Mouse (Mus musculus): ENCODE data around the gene Nptn. TPM values are rescaled to one million over a fixed set of nuclear protein-coding genes. Genes with fewer than 3 reads are reported as not detected.
"Not testable (repeated sequence)": the region's sequence is repeated elsewhere in the genome, so short reads cannot be mapped to it uniquely, and the experiment has no call there.

Gene Nptn
- total RNA-seq, 2 experiments from 2014 or later = 99.8 to 115 TPM

DNA sequence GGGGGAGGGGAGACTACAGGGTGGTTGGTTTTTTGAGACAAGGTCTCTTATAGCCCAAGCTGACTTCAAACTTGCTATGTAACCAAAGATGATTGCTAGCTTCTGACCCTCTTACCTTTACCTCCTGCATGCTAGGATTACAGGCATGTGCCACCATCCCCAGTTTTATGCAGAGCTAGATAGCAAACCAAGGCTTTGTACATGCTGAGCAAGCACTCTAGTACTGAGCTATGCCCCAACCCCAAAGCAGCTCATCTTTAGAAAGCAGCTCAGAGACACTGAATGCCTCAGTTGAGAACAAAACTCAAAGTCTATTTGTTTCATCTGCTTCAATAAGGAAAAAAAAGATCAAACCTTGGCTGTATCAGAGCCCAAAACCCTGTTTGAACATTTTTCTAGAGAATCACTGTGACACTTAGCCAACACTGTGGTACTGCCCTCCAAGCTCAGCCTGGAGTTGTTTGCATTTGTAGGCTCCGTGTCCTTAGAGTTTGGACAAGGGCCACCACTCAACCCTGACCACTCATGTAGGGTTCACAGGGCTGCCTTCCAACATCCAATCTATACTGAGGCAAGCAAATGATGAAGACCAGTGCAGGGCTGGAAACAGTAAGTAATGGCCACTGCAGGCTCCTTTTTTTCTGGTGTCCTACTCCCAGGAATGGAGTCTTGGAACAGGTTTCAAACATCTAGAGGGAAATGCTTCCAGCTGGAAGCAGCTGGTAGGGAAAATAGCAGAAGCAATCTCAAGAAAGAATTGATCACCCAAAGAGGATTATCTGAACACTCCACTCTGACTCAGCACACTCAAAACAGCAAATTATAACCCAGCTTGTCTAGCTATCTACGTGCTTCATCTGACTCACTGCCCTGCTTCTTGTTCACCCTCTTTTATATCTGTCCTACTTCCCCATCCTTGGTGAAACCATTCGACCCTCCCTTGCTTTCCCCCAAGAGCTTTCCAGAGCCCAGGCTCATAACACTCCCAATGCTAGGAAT lies 24.3 kb upstream of the Nptn start:
- ATAC-seq (replicated peaks; ENCODE audit: poor library complexity, severe bottlenecking) = no peak

DNA sequence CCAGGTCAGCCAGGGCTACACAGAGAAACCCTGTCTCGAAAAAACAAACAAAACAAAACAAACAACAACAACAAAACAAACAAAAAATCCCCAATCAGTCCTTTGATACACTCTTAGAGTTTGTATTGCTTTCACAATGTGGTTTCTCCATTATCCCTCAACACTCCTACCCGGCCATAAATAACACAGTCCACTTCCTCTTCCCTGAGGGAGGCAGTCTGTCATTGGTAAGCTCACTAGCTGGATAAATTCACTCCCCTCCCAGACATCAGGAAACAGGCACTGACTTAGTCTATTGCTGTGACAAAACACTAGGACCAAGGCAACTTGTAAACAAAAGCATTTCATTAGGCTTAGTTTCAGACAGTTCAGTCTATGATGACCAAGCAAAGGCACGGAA lies 21.8 kb upstream of the Nptn start:
- peak; percentile 94 for ATAC-seq (replicated peaks; ENCODE audit: poor library complexity, severe bottlenecking)

DNA sequence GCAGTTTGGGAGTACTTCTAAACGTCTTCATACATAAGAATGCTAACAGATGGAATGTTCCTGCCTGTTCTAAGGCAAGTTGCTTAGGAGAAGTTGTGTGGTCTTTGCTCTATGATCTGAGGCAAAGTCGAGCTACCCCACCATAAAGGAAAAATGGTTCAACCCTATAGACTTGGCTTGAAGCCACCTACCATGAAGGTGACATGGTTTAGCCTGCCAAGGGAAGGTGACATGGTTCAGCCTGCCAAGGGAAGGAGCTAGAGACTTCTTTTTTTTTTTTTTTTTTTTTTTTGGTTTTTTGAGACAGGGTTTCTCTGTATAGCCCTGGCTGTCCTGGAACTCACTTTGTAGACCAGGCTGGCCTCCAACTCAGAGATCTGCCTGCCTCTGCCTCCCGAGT lies 16.1 kb upstream of the Nptn start:
- ATAC-seq (replicated peaks; ENCODE audit: poor library complexity, severe bottlenecking) = not testable (repeated sequence)

DNA sequence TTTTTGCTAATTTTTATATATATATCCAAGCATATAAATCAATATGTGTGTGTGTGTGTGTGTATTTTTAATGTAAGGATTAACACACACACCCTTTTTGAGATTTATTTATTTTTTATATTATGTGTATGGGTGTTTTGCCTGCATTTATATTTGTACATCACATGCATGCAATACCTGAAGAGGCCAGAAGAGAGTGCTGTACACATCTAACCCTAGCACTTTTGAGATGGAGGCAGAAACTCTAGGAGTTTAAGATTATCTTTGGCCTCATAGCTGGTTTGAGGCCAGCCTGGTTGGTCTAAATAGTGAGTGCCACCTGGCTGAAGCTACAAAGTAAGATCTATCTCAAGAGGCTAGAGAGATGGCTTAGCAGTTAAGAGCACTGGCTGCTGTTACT lies 14.4 kb upstream of the Nptn start:
- 0 out of 2 replicates have a peak, but pooled peaks have one; percentile 48 for ATAC-seq (replicated peaks; ENCODE audit: poor library complexity, severe bottlenecking)

DNA sequence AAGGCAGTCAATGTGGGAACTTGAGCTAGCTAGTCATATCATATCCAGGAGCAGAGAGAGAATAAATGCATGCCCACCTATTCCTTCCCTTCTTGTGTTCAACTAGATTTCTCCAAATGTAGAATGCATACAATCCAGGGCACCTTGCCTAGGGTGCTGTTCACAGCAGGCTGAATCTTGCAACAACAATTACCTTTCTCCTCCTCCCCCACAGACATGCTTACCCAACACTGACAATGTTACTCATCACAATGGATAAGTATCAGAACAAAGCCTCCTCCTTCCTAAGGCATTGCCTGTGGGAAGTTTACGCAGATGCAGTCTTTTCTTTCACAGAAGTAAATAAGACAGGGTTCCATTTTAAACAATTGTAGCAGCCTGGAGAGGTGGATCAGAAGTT lies 11.0 kb upstream of the Nptn start:
- no peak for ATAC-seq (replicated peaks; ENCODE audit: poor library complexity, severe bottlenecking)

DNA sequence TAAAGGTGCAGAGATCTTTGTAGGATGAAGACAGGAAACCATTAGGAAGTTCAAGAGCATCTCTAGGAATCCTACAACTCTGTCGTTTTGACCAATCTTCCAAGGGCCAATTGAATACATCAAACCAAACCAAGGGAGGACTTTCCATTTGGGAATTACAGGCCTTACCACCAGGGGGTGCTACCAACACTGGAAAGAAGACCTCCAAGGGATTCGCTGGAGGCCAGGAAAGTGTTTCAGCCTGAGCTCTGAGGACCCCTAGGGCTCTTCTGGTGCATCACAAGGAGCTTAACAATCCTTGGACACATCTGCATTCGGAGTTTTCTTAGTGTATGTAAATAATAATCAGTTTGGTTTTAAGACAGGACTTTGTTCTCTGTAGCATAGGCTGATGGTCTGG lies 3.4 kb upstream of the Nptn start:
- peak; percentile 36 for ATAC-seq (replicated peaks; ENCODE audit: poor library complexity, severe bottlenecking)

DNA sequence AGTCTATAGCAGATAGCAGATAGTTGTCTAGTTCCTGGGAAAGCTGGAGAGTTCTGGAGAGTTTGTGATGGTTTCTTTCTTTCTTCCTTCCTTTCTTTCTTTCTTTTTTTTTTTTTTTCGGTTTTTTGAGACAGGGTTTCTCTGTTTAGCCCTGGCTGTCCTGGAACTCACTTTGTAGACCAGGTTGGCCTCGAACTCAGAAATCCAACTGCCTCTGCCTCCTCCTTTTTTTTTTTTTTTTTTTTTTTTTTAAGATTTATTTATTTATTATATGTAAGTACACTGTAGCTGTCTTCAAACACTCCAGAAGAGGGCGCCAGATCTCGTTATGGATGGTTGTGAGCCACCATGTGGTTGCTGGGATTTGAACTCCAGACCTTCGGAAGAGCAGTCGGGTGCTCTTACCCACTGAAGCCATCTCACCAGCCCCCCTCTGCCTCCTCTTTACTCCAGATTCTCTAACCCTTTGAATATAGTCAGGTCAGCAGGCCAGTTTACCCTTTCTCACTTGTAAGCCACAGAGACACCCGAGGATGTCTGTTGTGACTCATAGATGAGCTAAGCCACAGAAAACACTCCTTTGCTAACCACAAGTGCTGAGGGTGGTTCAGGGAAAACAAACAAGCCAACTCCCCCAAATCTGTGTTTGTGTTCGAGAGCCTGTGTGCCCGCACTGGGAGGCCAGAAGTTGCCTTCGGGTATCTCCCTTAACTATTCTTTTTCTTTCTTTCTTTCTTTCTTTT lies 1.4 kb upstream of the Nptn start:
- ATAC-seq (replicated peaks; ENCODE audit: poor library complexity, severe bottlenecking) = not testable (repeated sequence)

DNA sequence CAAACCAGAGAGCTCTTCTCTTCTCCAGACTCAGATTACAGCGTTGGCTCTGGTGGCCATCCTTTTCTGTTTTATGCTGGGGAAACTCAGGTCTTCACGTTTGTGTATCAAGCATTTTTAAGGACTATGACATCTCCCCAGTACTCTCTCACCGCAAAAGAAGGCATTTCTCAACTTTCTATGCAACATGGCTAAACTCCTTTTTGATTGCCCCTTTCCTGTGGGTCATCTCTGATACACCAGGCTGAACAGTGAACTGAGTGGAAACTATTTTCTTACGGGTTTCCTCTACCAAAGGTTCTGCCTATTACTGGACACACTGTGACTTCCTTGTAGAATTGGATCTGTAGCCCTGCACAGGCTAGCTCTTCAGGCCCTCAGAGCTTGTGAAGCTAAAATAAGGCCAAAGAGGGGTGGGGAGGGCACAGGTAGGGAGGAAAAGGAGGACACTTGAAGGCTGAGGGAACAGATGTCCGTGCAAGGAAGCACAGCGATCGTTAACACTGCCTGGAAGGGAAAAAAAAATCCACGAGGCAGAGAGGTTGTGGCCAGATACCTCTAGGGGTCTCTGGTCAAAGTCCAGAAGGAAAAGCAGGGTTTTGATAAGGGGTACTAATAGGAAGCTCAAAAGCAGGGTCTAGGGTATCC lies 633 bp upstream of the Nptn start:
- ATAC-seq (replicated peaks; ENCODE audit: poor library complexity, severe bottlenecking) = no peak

DNA sequence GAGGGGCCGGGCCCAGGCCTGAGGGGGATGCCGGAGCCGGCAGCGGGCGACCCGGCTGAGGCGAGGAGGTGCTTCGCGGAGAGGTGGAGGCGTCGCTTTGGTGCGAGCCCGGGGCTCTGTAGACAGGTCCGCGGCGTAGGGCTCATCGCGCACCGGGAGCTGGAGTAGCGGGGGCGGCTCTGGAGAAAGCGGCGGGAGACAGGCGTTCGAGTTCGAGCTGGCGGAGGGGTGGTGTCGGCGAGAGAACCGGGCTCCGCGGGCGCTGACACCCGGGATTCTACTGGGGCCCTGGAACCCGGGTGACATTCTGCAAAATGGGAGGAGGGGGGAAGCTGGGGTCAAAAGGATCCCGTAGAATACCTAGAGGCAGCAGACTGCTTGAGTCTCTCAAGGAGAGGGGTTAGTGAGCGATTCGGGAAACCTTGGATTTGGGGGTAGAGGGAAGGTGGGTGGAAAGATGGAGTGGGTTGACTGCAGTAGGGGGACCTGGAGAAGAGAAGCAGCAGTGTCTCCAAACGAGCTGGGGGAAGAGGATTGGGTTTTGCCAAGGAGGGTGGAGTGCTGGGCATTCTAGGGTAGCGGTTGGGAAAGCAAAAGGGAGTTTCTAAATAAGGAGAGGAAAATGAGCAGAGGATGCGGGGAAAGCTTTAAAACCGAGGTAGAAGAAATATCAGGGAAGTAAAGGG lies 684 bp downstream of the Nptn start:
- ATAC-seq (replicated peaks; ENCODE audit: poor library complexity, severe bottlenecking) = no peak; the same call in 1 of the 2 replicates

DNA sequence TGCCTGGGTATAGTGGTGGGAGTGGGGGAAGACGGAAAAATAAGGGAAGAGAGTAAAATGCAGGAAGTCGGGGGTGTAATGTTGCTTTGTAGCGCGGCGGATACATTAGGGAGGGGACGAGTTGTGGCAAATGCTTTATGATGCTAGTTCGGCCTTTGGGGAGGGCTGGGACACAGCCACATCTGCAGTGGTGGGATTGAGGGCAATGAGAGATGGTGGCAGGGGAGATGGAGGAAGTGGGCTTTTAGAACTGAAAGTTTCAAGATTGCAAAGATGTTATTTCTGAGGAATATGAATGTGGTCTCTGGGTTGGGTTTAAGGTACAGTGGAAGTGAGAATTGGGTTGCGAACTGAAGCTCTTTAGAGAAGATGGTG lies 1.2 kb downstream of the Nptn start:
- peak; percentile 56 for ATAC-seq (replicated peaks; ENCODE audit: poor library complexity, severe bottlenecking)

DNA sequence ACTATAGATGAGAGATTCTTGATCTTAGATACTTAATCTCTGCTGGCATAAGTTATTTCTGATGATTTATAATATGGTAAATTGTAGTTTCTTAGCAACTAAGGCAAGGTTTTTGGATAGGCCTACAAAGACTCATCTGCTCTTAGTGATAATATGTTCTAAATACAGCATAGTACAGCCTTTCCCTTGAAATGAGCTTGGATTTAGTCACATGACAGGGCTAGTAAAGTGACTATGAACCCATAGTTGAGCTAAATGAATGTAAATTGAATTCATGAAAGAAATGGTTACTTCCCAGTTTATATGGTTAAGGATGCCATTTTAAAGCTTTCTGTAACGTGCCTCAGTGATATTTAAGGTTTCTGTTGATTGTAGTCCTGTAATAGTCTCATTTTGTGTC lies 2.3 kb downstream of the Nptn start:
- no peak for ATAC-seq (replicated peaks; ENCODE audit: poor library complexity, severe bottlenecking)

DNA sequence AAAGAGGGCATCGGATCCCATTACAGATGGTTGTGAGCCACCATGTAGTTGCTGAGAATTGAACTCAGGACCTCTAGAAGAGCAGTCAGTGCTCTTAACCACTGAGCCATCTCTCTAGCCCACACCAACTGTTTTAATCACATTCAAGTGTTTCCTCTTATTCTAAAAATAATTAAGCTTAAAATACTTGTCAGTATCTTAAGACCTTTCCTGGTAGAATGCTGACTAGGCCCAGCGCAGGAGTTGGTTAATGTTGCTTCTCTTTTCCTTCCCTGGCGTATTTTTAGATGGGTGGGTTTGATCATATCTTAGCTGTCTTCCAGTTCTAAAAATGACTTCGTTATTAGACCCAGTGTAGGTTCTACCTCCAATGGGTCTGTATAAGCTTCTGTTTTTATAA lies 6.6 kb downstream of the Nptn start:
- ATAC-seq (replicated peaks; ENCODE audit: poor library complexity, severe bottlenecking) = no peak; the same call in 1 of the 2 replicates

DNA sequence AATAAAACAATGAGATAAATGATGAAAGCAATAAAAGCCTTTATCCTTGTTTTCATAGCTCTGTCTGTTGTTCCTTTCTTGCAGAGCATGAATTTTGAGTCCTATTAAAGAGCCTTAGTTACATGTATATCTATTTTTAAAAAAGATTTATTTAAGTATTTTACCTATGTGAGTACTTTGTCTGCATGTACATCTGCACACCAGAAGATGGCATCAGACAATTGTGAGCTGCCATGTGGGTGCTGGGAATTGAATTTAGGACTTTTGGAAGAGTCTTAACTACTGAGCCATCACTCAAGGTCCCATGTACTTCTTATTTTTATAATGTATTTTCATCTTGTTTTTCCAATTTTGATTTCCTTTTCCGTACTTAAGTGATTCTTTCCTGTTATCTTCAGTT lies 13.3 kb downstream of the Nptn start:
- ATAC-seq (replicated peaks; ENCODE audit: poor library complexity, severe bottlenecking) = no peak

DNA sequence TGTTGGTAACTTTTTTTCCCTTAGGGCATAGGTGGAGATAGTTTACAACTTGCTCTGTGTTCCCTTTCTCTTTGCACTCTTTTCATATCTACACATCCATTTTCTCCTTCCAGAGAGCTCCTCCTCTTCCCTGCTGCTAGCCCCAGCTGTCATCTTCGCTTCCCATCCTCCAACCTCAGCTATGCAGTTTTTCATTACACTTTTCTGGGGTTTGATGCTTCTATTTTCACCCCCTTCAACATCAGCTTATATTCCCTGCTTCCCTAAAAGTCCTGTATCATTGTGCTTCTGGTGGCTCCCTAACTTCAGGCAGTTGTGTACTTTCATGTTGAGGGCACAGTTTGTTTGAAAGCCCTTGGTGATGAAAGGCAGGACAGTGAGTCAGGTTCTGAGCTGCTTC lies 31.8 kb downstream of the Nptn start:
- ATAC-seq (replicated peaks; ENCODE audit: poor library complexity, severe bottlenecking) = no peak

DNA sequence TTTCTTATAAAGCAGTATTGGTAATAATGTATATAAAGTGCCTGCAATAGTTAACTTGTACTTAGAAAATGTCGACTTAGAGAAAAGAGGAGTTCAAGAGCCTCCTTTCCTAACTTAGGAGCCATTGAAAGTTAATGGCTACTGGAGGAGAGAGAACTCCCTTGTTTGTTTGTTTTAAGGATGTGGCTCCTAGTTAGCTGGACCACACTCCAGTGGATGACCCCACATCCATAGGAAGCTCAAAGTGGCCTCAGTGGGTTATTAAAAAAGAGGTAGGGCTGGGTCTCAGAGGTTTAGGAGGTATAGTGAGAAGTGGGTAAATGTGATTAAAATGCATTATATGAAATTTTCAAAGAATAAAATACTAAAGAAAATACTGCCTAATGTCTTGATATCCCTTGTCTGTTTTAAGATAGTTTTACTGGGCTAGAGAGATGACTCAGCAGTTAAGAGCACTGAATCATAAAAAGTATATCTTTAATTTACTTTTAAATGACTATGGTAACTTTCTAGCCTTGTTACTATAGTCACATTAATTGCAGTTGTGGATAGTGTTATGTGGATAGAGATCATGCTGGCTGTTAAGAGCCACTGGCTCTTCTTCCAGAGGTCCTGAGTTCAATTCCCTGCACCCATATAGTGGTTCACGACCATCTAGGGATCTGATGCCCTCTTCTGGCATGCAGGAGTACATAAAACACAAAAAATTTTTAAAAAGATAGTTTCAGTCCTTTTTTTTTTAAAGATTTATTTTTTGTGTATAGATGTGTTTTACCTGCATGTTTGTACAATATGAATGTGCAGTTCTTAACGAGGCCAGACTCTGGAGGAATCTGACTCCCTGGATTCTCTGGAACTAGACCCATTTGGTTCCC lies 33.3 kb downstream of the Nptn start:
- no peak for ATAC-seq (replicated peaks; ENCODE audit: poor library complexity, severe bottlenecking)

DNA sequence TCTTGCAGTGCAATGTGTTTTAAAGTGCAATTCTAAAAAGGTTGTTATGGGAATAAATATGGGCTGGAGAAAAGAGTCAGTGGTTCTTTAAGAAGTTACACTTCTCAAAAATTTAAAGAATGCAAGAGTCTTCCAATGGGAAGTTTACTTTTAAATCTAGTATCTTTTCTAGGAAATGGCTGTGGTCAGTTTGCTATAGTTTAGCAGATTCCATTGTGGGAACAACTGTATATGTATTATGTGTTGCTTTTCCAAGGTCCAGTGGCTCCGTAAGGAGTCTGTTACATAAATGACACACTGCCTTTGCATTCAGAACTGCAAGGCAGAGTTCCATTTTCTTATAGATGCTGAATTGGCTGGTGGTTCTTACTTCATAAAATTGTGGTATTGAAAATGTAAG lies 41.0 kb downstream of the Nptn start:
- no peak for ATAC-seq (replicated peaks; ENCODE audit: poor library complexity, severe bottlenecking)

DNA sequence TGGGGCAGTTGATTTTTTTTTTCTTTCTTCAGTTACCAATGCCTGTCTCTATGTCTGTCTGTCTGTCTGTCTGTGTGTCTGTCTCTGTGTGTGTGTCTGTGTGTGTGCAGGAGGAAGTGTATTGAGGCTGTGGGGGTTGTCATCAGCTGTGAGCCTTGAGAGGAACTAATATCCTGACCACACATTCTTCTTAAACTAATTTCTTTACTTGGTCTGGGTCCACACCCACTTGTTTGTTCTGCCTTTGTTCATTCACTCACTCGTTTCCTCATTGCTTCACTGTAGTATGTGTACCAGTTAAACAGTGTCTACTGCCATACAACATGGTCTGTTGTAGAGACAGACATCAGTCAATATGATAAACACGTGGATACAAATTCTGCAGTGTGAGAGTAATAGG lies 45.2 kb downstream of the Nptn start:
- ATAC-seq (replicated peaks; ENCODE audit: poor library complexity, severe bottlenecking) = peak; percentile 82

DNA sequence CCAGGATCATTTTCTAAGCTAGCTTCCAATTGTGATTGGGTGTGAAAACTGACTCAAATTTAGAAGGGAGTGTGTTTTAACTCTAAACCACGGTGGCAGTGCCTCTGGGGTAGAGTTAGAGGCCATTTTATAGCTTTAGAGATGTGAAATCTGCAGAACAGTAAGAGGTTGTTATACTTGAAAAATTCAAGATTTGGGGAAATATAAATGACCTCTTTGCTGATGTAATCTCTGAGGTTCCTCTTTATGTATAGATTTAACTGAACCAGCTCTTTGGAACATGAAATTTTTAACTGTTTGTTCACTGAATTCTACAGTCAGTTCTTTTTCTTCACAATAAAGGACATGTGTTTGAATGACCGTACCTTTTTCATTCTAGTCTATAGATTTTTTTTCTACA lies 48.4 kb downstream of the Nptn start:
- peak; percentile 63 for ATAC-seq (replicated peaks; ENCODE audit: poor library complexity, severe bottlenecking)
